Mouse (Mus musculus) erythroblast, embryonic 14.5 days (primary cell): ENCODE results near the gene Plekhh2.

Experiments used
- GATA1 ChIP-seq: IDR thresholded peaks from 2 replicates; pipeline ENCODE4 v1.6.1; 2012; ENCODE audit warnings: low read length, inconsistent platforms, mixed read lengths
- TAL1 ChIP-seq: IDR thresholded peaks from 3 replicates; pipeline ENCODE4 v1.6.1; 2012; ENCODE audit warnings: low read length, inconsistent platforms, mixed read lengths

DNA sequence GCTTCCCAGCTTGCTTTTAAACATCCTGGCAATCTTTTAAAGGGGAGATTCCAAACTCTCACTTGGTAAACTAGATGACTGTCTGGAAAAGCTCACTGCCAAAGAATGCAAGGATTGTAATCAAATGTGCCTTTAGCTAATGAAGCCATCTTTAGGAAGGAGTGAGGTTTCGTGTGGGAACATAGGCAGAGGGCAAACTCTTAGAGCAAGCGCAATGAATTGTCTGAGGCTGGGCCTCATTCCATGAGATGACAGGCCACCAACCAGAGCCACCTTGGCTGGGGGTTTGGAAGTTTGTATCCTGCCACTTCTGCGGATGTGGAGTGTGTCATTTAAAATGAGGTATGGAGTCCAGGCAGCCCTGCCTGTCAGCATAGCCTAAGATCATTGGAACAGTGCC, 108.4 kb downstream of the Plekhh2 start:
- TF ChIP-seq GATA1: no peak
- TF ChIP-seq TAL1: no peak
